Mouse (Mus musculus): ENCODE data around the gene Gm16867. TPM values are rescaled to one million over a fixed set of nuclear protein-coding genes. Genes with fewer than 3 reads are reported as not detected.
"Not testable (repeated sequence)": the region's sequence is repeated elsewhere in the genome, so short reads cannot be mapped to it uniquely, and the experiment has no call there.

Gm16867 gene
- total RNA-seq (2014; fragmentation: Nextera tagmentation): 40.3 TPM in 1 of 2 replicates, not detected in the other
- not detected in 2 replicates for total RNA-seq (2017)
- 0.90 and 2.9 TPM in 2 replicates for polyA plus RNA-seq (2012)

- H3K27me3 ChIP-seq (ENCODE audit: insufficient read depth, low read length); H3K9me3 ChIP-seq (replicated peaks); H3K4me1 ChIP-seq (ENCODE audit: insufficient read depth, low read depth, low read length); H3K4me3 ChIP-seq (ENCODE audit: low read depth, low read length); DNase-seq (ENCODE audit: low spot score); H3K36me3 ChIP-seq (replicated peaks): not testable (repeated sequence)
- peak; percentile 98 for ATAC-seq (ENCODE audit: extremely low read depth, insufficient number of reproducible peaks, low FRiP score, poor library complexity, severe bottlenecking)
These were observed at the start of gene Gm16867 for GRCm38 (mm10) chr14:69503174-69503573. Gm16867 (minus strand) TSS chr14:69503362.

GRCm38 (mm10) chr14:69547310-69547709 lies 44.1 kb upstream of the Gm16867 start:
- not testable (repeated sequence) for H3K4me1 ChIP-seq (ENCODE audit: insufficient read depth, low read depth, low read length); H3K4me3 ChIP-seq (ENCODE audit: low read depth, low read length); H3K9me3 ChIP-seq (replicated peaks); H3K27me3 ChIP-seq (ENCODE audit: insufficient read depth, low read length); DNase-seq (ENCODE audit: low spot score); ATAC-seq (ENCODE audit: extremely low read depth, insufficient number of reproducible peaks, low FRiP score, poor library complexity, severe bottlenecking); H3K36me3 ChIP-seq (replicated peaks)

- H3K4me1 ChIP-seq (ENCODE audit: insufficient read depth, low read depth, low read length); H3K27me3 ChIP-seq (ENCODE audit: insufficient read depth, low read length); DNase-seq (ENCODE audit: low spot score); H3K36me3 ChIP-seq (replicated peaks); ATAC-seq (ENCODE audit: extremely low read depth, insufficient number of reproducible peaks, low FRiP score, poor library complexity, severe bottlenecking); H3K4me3 ChIP-seq (ENCODE audit: low read depth, low read length); H3K9me3 ChIP-seq (replicated peaks): not testable (repeated sequence)
These were observed 41.9 kb upstream of the Gm16867 start for GRCm38 (mm10) chr14:69545052-69545451.

- not testable (repeated sequence) for ATAC-seq (ENCODE audit: extremely low read depth, insufficient number of reproducible peaks, low FRiP score, poor library complexity, severe bottlenecking); H3K27me3 ChIP-seq (ENCODE audit: insufficient read depth, low read length); H3K9me3 ChIP-seq (replicated peaks); H3K36me3 ChIP-seq (replicated peaks); H3K4me1 ChIP-seq (ENCODE audit: insufficient read depth, low read depth, low read length); H3K4me3 ChIP-seq (ENCODE audit: low read depth, low read length); DNase-seq (ENCODE audit: low spot score)
These were observed 40.9 kb upstream of the Gm16867 start for GRCm38 (mm10) chr14:69544033-69544432.

DNA sequence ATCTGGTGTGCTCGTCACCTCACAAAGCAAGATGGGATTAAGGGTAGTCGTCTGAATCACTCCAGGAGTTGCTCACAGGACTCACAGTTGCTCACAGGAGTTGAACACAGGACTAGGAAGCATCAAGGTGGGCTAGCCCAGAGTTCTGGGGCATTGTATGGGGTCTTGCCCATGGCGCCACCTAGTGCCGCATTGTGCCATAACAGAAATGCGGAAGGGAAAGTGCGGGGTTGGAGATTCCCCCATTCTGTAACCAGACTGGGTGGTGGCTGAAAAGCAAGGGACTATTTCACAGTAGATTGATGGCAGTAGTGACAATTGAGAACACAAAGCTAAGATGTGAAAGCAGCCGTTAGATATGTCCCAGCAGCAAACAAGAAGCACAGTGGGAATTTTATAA lies 39.5 kb upstream of the Gm16867 start:
- not testable (repeated sequence) for H3K9me3 ChIP-seq (replicated peaks); H3K36me3 ChIP-seq (replicated peaks); H3K4me1 ChIP-seq (ENCODE audit: insufficient read depth, low read depth, low read length); ATAC-seq (ENCODE audit: extremely low read depth, insufficient number of reproducible peaks, low FRiP score, poor library complexity, severe bottlenecking); DNase-seq (ENCODE audit: low spot score); H3K4me3 ChIP-seq (ENCODE audit: low read depth, low read length); H3K27me3 ChIP-seq (ENCODE audit: insufficient read depth, low read length)

DNA sequence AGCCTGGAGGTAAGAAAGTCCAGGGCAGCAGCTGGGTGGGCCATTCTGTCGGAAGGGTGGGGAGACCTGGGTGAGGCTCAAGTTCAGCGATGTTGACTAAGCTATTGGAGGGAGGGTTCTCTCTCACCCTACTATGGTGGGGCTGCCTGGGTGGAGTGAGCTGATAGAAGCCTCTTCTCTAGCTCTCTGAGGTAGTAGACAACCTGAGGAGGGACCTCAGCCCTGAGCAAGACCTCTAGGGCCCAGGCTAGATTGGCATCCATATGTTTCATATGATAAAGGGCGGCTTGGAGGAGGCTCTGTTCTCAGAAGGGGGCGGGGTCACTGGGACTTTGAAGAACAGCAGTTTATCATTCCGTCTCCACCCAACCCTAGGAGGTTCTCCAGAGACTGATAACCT lies 37.0 kb upstream of the Gm16867 start:
- not testable (repeated sequence) for H3K4me1 ChIP-seq (ENCODE audit: insufficient read depth, low read depth, low read length); H3K27me3 ChIP-seq (ENCODE audit: insufficient read depth, low read length); H3K36me3 ChIP-seq (replicated peaks); DNase-seq (ENCODE audit: low spot score); H3K4me3 ChIP-seq (ENCODE audit: low read depth, low read length); H3K9me3 ChIP-seq (replicated peaks)
- ATAC-seq (ENCODE audit: extremely low read depth, insufficient number of reproducible peaks, low FRiP score, poor library complexity, severe bottlenecking): peak; percentile 79

DNA sequence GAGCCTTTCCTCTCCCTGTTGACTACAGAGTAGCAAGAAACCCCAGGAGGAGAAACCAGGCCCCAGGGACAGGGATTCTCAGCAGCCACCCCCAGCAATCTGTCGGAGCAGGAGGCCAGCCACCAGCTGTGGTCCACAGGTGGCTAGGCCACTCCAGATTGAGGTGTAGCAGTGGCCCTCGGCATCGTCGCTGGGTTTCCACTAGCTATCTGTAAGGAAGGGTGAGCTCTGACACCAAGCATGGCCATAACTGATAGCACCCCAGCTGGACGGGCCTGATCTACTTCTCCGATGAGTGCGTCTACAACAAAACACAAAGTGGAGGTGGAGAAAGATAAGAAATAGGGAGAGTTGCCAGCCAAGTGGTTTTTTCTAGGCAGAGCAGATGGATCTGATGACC lies 33.4 kb upstream of the Gm16867 start:
- H3K27me3 ChIP-seq (ENCODE audit: insufficient read depth, low read length); H3K4me1 ChIP-seq (ENCODE audit: insufficient read depth, low read depth, low read length); H3K4me3 ChIP-seq (ENCODE audit: low read depth, low read length); H3K36me3 ChIP-seq (replicated peaks); H3K9me3 ChIP-seq (replicated peaks); DNase-seq (ENCODE audit: low spot score): not testable (repeated sequence)
- peak; percentile 67 for ATAC-seq (ENCODE audit: extremely low read depth, insufficient number of reproducible peaks, low FRiP score, poor library complexity, severe bottlenecking)

DNA sequence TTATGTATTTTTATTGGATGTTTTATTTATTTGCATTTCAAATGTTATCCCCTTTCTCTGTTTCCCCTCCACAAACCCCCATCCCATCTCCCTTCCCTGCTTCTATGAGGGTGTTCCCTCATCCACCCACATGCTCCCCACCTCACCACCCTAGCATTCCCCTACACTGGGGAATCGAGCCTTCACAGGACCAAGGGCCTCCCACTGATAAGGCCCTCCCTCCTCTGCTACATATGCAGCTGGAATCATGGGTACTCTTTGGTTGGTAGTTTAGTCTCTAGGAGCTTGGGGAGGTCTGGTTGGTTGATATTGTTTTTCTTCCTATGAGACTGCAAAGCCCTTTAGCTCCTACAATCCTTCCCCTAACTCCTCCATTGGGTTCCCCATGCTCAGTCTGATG lies 23.0 kb upstream of the Gm16867 start:
- H3K4me3 ChIP-seq (ENCODE audit: low read depth, low read length); H3K36me3 ChIP-seq (replicated peaks); H3K27me3 ChIP-seq (ENCODE audit: insufficient read depth, low read length); H3K9me3 ChIP-seq (replicated peaks); H3K4me1 ChIP-seq (ENCODE audit: insufficient read depth, low read depth, low read length); ATAC-seq (ENCODE audit: extremely low read depth, insufficient number of reproducible peaks, low FRiP score, poor library complexity, severe bottlenecking); DNase-seq (ENCODE audit: low spot score): not testable (repeated sequence)

- DNase-seq (ENCODE audit: low spot score); H3K4me3 ChIP-seq (ENCODE audit: low read depth, low read length); H3K36me3 ChIP-seq (replicated peaks); H3K4me1 ChIP-seq (ENCODE audit: insufficient read depth, low read depth, low read length); H3K9me3 ChIP-seq (replicated peaks); H3K27me3 ChIP-seq (ENCODE audit: insufficient read depth, low read length): not testable (repeated sequence)
- ATAC-seq (ENCODE audit: extremely low read depth, insufficient number of reproducible peaks, low FRiP score, poor library complexity, severe bottlenecking): peak; percentile 97
These were observed 19.8 kb upstream of the Gm16867 start for GRCm38 (mm10) chr14:69523001-69523400.

DNA sequence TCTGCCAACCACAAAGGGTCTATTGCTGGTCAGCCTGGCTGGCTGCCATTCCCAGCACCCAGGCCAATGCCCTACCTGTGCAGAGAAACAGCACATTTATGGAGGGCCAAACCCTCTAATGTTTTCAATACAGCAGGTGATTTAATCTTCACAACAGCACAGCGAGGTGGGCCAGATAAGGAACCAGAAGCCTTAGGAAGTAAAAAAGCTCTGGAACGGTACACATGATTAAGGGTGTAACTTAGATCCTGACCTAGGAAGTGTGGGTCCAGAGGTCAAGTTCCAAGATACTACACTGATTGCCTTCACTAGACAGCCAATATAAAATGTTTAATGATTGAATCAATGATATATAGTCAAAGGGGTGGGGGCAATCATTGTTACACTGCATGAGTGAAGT lies 17.6 kb upstream of the Gm16867 start:
- not testable (repeated sequence) for H3K9me3 ChIP-seq (replicated peaks); H3K27me3 ChIP-seq (ENCODE audit: insufficient read depth, low read length); DNase-seq (ENCODE audit: low spot score); H3K4me3 ChIP-seq (ENCODE audit: low read depth, low read length); H3K4me1 ChIP-seq (ENCODE audit: insufficient read depth, low read depth, low read length); ATAC-seq (ENCODE audit: extremely low read depth, insufficient number of reproducible peaks, low FRiP score, poor library complexity, severe bottlenecking); H3K36me3 ChIP-seq (replicated peaks)

DNA sequence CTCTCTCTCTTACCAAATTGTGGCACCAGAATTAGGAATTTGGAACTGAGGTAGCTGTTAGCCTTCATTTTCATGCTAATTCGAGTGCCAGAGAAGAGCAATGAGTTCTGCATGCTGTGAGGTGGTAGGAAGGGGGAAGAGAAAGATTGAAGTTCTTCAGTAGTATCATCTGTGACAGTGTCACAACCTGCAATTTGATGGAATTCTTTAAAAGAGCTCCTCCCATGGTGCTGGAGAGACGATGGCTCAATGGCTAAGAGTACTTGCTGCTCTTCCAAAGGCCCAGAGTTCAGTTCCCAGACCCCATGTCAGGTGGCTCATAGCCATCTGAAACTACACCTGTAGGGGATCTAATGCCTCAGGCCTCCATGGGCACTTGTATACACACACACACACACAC lies 9.3 kb upstream of the Gm16867 start, which contains the start of gene Gm27179:
TSS of gene Gm27179 (minus strand) at position 101 of the 400 bp plus-strand sequence.
- H3K27me3 ChIP-seq (ENCODE audit: insufficient read depth, low read length); ATAC-seq (ENCODE audit: extremely low read depth, insufficient number of reproducible peaks, low FRiP score, poor library complexity, severe bottlenecking); H3K4me1 ChIP-seq (ENCODE audit: insufficient read depth, low read depth, low read length); H3K4me3 ChIP-seq (ENCODE audit: low read depth, low read length); DNase-seq (ENCODE audit: low spot score); H3K36me3 ChIP-seq (replicated peaks); H3K9me3 ChIP-seq (replicated peaks): not testable (repeated sequence)

DNA sequence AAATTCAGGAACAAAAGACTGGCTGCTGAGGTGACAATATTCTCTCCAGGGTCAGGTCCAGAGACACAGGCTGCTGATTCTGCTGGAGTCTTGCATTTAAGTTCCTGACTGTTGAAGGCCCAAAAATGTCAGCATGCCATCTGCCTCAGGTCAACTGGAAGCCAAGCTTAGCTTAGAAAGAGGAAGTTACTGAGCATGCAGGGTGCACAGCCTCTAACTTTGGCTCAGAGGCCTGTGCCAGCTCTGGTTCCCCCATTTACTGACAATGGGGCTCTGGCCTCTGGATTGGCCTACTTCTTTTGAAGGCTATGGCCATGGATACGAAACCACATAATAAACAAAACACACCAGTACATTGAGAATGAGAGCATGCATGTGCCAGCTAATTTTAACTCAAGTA lies 3.8 kb upstream of the Gm16867 start:
- H3K4me1 ChIP-seq (ENCODE audit: insufficient read depth, low read depth, low read length); DNase-seq (ENCODE audit: low spot score); H3K4me3 ChIP-seq (ENCODE audit: low read depth, low read length); H3K9me3 ChIP-seq (replicated peaks); H3K27me3 ChIP-seq (ENCODE audit: insufficient read depth, low read length); H3K36me3 ChIP-seq (replicated peaks): not testable (repeated sequence)
- ATAC-seq (ENCODE audit: extremely low read depth, insufficient number of reproducible peaks, low FRiP score, poor library complexity, severe bottlenecking): peak; percentile 36

Data from G1E (cell line).